Mouse (Mus musculus) midbrain, embryonic 12.5 days (tissue): Measurements from ENCODE around the gene Spryd7. TPM values are rescaled to one million over a fixed set of nuclear protein-coding genes. Genes with fewer than 3 reads are reported as not detected.

Experiments
- polyA plus RNA-seq: library from polyadenylated mRNA; unstranded; fragments of >200 nt; fragmentation: Nextera tagmentation; extraction: Ambion mirVana; gene quantifications from 2 replicates; pipeline ENCODE4 v1.2.1, GENCODE M21; 2016

Gene Spryd7
- polyA plus RNA-seq, 1 experiment from 2014 or later, result 17.7 TPM

Other genes starting within 250 kb of the Spryd7 start
- 0.19 and 0.35 TPM in 2 replicates for gene Arl11, start 247.1 kb downstream of the Spryd7 start, polyA plus RNA-seq
- 10.9 and 11.2 TPM in 2 replicates for gene Ebpl, start 196.4 kb downstream of the Spryd7 start, polyA plus RNA-seq
- gene Kpna3, start 117.0 kb downstream of the Spryd7 start, polyA plus RNA-seq, result 86.3 and 89.3 TPM in 2 replicates
- gene Trim13, start 41.4 kb upstream of the Spryd7 start, polyA plus RNA-seq, result 35.5 and 38.9 TPM in 2 replicates
- gene Kcnrg, start 50.6 kb upstream of the Spryd7 start, polyA plus RNA-seq, result 2.3 and 2.4 TPM in 2 replicates